Mouse (Mus musculus) kidney, embryonic 16.5 days (tissue): ENCODE measurements around the gene Pcsk6. TPM values are rescaled to one million over a fixed set of nuclear protein-coding genes. Genes with fewer than 3 reads are reported as not detected.

Experiments
- ATAC-seq: fragments of 200-750 bp; cut with Nextera tagmentation; 2 replicates; pipeline ENCODE4 v1.8.0; 2017; ENCODE audit warnings: moderate TSS enrichment; ENCODE audit not compliant: low FRiP score, low TSS enrichment
- H3K27ac ChIP-seq: fragments of 300-500 bp; sonication (generic); 2 replicates; pipeline ENCODE4 v1.5.1; 2014; ENCODE audit warnings: low read length
- H3K27me3 ChIP-seq: fragments of 300-500 bp; sonication (generic); 2 replicates; pipeline ENCODE4 v1.6.1; 2014; ENCODE audit warnings: low read length, control low read depth, mixed read lengths; ENCODE audit not compliant: insufficient read depth
- H3K36me3 ChIP-seq: fragments of 300-500 bp; sonication (generic); 2 replicates; pipeline ENCODE4 v1.6.1; 2014; ENCODE audit warnings: low read length, control low read depth, mixed read lengths; ENCODE audit not compliant: insufficient read depth
- H3K4me1 ChIP-seq: fragments of 300-500 bp; sonication (generic); 2 replicates; pipeline ENCODE4 v1.6.1; 2014; ENCODE audit warnings: low read length, control low read depth, mixed read lengths; ENCODE audit not compliant: insufficient read depth
- H3K4me2 ChIP-seq: fragments of 300-500 bp; sonication (generic); replicated peaks from 2 replicates; pipeline ENCODE4 v1.6.1; 2014; ENCODE audit warnings: low read depth, low read length
- H3K4me3 ChIP-seq: fragments of 300-500 bp; sonication (generic); 2 replicates; pipeline ENCODE4 v1.5.1; 2014; ENCODE audit warnings: mild to moderate bottlenecking, low read length
- H3K9ac ChIP-seq: fragments of 300-500 bp; sonication (generic); replicated peaks from 2 replicates; pipeline ENCODE4 v1.6.1; 2014; ENCODE audit warnings: low read length
- H3K9me3 ChIP-seq: fragments of 300-500 bp; sonication (generic); 2 replicates; pipeline ENCODE4 v1.6.1; 2016; ENCODE audit warnings: low read length, control low read depth
- WGBS: fragments of 180-500 bp; shearing (Covaris S2); extraction: QIAGEN DNeasy Blood & Tissue Kit; methylation state at CpG from one replicate; pipeline ENCODE4 v1.1.7; 2014; 5-methylcytosine and 5-hydroxymethylcytosine counted together
- polyA plus RNA-seq: library from polyadenylated mRNA; unstranded; fragments of >200 nt; fragmentation: Nextera tagmentation; extraction: Ambion mirVana; gene quantifications from 2 replicates; pipeline ENCODE4 v1.2.1, GENCODE M21; 2015

The Pcsk6 gene
- polyA plus RNA-seq, 1 experiment from 2014 or later, result 1.9 TPM

- no peaks in the 10 kb centered on the region for H3K27me3 ChIP-seq
- 0 out of 2 replicates have a peak overlapping the region, but pooled peaks have one; percentile 2 for H3K4me2 ChIP-seq
- no peak overlapping the region for H3K4me3 ChIP-seq
- peak overlapping the region; percentile 14; the same call in 1 of the 2 replicates for H3K9ac ChIP-seq
- H3K4me1 ChIP-seq, result peaks cover 22% of the 10 kb centered on the region
- peak overlapping the region; percentile 70 for H3K27ac ChIP-seq
- 16% methylated on average over 13 of the region's 13 CpGs for WGBS
- no peaks in the 10 kb centered on the region for H3K36me3 ChIP-seq
- peak; percentile 95 for ATAC-seq
- no peaks in the 10 kb centered on the region for H3K9me3 ChIP-seq
These were observed 41.1 kb downstream of the Pcsk6 start for GRCm38 (mm10) chr7:65902471-65903180.

- ATAC-seq, result no peak
- Histone ChIP-seq H3K27ac (peak overlapping the region; percentile 70), H3K9me3 (no peaks in the 10 kb centered on the region), H3K27me3 (no peaks in the 10 kb centered on the region), H3K9ac (no peak overlapping the region), H3K4me3 (no peak overlapping the region), H3K36me3 (no peaks in the 10 kb centered on the region), H3K4me1 (peaks cover 22% of the 10 kb centered on the region), H3K4me2 (no peak overlapping the region)
- 79% methylated on average over 6 of the region's 6 CpGs for WGBS
These were observed 41.9 kb downstream of the Pcsk6 start for GRCm38 (mm10) chr7:65903456-65903855.

GRCm38 (mm10) chr7:65906528-65907272 lies 45.2 kb downstream of the Pcsk6 start:
- no peaks in the 10 kb centered on the region for H3K9me3 ChIP-seq

GRCm38 (mm10) chr7:65909343-65910127 lies 48.0 kb downstream of the Pcsk6 start:
- Histone ChIP-seq H3K9me3 (no peaks in the 10 kb centered on the region), H3K4me1 (no peaks in the 10 kb centered on the region), H3K27me3 (no peaks in the 10 kb centered on the region), H3K9ac (no peak overlapping the region), H3K4me3 (no peak overlapping the region), H3K36me3 (no peaks in the 10 kb centered on the region), H3K4me2 (no peak overlapping the region), H3K27ac (no peak overlapping the region)
- ATAC-seq, result no peak
- 74% methylated on average over 12 of the region's 12 CpGs for WGBS

More at GRCm38 (mm10) chr7:65906528-65907272, 45.2 kb downstream of the Pcsk6 start:
- Histone ChIP-seq H3K4me2 (no peak overlapping the region), H3K9ac (no peak overlapping the region), H3K27me3 (no peaks in the 10 kb centered on the region), H3K4me1 (peaks cover 14% of the 10 kb centered on the region), H3K36me3 (no peaks in the 10 kb centered on the region), H3K27ac (no peak overlapping the region), H3K4me3 (no peak overlapping the region)
- ATAC-seq, result no peak
- WGBS, result 87% methylated on average over 9 of the region's 9 CpGs

GRCm38 (mm10) chr7:65913088-65913610 lies 51.6 kb downstream of the Pcsk6 start:
- H3K27ac ChIP-seq, result no peak overlapping the region
- no peak overlapping the region for H3K9ac ChIP-seq
- H3K36me3 ChIP-seq, result no peaks in the 10 kb centered on the region
- WGBS, result 78% methylated on average over 3 of the region's 3 CpGs
- no peak overlapping the region for H3K4me3 ChIP-seq
- H3K4me2 ChIP-seq, result no peak overlapping the region
- no peaks in the 10 kb centered on the region for H3K9me3 ChIP-seq
- H3K27me3 ChIP-seq, result no peaks in the 10 kb centered on the region
- no peak for ATAC-seq
- no peaks in the 10 kb centered on the region for H3K4me1 ChIP-seq

- Histone ChIP-seq H3K4me1 (no peaks in the 10 kb centered on the region), H3K9me3 (no peaks in the 10 kb centered on the region), H3K36me3 (no peaks in the 10 kb centered on the region), H3K4me2 (no peak overlapping the region), H3K4me3 (no peak overlapping the region), H3K27ac (no peak overlapping the region), H3K27me3 (no peaks in the 10 kb centered on the region), H3K9ac (no peak overlapping the region)
- WGBS, result 60% methylated on average over 11 of the region's 11 CpGs
- ATAC-seq, result no peak
These were observed 53.3 kb downstream of the Pcsk6 start for GRCm38 (mm10) chr7:65914761-65915301.

GRCm38 (mm10) chr7:65915821-65916220 lies 54.3 kb downstream of the Pcsk6 start:
- 97% methylated on average over 7 of the region's 7 CpGs for WGBS
- H3K36me3 ChIP-seq, result no peaks in the 10 kb centered on the region
- H3K9me3 ChIP-seq, result no peaks in the 10 kb centered on the region
- no peaks in the 10 kb centered on the region for H3K4me1 ChIP-seq
- H3K27ac ChIP-seq, result no peak overlapping the region
- H3K4me3 ChIP-seq, result no peak overlapping the region
- ATAC-seq, result no peak
- no peaks in the 10 kb centered on the region for H3K27me3 ChIP-seq
- H3K4me2 ChIP-seq, result no peak overlapping the region
- H3K9ac ChIP-seq, result no peak overlapping the region

GRCm38 (mm10) chr7:65916566-65916965 lies 55.0 kb downstream of the Pcsk6 start:
- H3K4me3 ChIP-seq, result no peak overlapping the region
- no peaks in the 10 kb centered on the region for H3K4me1 ChIP-seq
- no peak overlapping the region for H3K27ac ChIP-seq
- H3K4me2 ChIP-seq, result no peak overlapping the region
- H3K9ac ChIP-seq, result no peak overlapping the region
- no peaks in the 10 kb centered on the region for H3K36me3 ChIP-seq
- 81% methylated on average over 8 of the region's 8 CpGs for WGBS
- no peak for ATAC-seq
- no peaks in the 10 kb centered on the region for H3K9me3 ChIP-seq
- no peaks in the 10 kb centered on the region for H3K27me3 ChIP-seq

- WGBS, result 100% methylated on average over 4 of the region's 4 CpGs
- H3K36me3 ChIP-seq, result no peaks in the 10 kb centered on the region
- no peak overlapping the region for H3K4me3 ChIP-seq
These were observed 56.9 kb downstream of the Pcsk6 start for GRCm38 (mm10) chr7:65918431-65918830.

More at GRCm38 (mm10) chr7:65918431-65918830, 56.9 kb downstream of the Pcsk6 start:
- Histone ChIP-seq H3K4me2 (no peak overlapping the region), H3K27me3 (no peaks in the 10 kb centered on the region), H3K9me3 (peaks cover 8% of the 10 kb centered on the region; the same call in 1 of the 2 replicates), H3K27ac (no peak overlapping the region), H3K4me1 (no peaks in the 10 kb centered on the region), H3K9ac (no peak overlapping the region)
- no peak for ATAC-seq
